Mouse (Mus musculus): Measurements from ENCODE around the gene Cpne1.

DNA sequence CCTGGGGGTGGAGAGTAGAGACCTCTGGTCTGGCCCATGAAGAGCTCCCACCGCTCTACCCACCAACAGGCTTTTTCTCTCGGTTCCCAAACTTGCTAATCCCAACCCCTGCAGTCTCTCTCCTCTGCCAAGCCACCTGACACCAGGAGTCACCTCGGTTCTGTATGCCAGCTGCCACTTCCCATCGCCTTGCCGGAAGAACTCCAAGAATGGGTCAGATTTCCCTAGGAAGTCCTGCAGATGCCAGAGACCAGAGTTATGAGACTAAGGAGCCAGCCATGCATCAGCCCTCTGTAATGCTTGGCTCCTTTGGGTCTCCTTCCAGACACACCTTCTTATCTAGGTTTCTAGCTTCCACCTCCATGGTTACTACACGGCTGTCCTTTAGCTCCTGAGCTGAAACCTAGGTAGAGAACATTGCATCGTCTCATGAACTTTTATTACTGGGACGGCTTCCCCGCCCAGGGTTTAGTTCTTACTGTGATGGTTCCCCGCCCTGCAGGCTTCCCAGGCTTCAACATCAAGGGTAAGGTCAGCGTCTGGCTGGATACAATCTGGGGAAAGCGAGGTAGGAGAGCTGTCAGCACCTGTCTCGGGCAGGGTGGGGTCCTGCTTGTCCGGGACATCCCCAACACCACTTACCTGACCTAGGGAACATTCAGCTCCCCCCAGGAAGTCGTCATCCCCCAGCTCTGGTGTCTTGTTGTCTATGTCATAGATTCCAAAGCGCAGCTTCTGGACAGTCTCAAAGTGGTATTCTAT is 33.2 kb downstream of the Cpne1 start:
- no peak for TF ChIP-seq NANOG (IDR thresholded peaks at IDR 0.05; ENCODE audit: borderline replicate concordance, low read length)
- TF ChIP-seq CTCF (conservative IDR thresholded peaks at IDR 0.05; ENCODE audit: low read length): no peak
- no peak for TF ChIP-seq POU5F1 (IDR thresholded peaks at IDR 0.05; ENCODE audit: borderline replicate concordance, low read length)
